Mouse (Mus musculus): Measurements from ENCODE around the gene C330021F23Rik. TPM values are rescaled to one million over a fixed set of nuclear protein-coding genes. Genes with fewer than 3 reads are reported as not detected.
A peak's percentile ranks its signal among the peaks of the same experiment; 100 is the strongest.

Gene C330021F23Rik
- polyA plus RNA-seq, 1 experiment from 2014 or later, result 0.76 TPM

DNA sequence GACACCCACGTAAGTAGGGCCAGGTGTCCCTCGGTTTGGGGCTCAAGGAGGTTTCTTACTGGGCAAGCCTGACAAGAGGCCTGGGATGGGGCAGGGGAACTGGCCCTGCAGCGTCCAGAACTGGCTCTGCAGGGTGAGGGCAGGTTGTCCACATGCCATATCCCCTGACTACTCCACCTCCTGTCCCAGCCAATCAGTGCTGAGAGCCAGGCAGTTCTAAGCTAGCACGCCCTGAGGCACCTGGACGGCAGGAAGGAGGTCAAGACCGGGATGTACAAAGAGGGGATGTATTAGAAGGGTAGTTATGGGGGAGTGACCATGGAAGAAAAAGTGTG, 42.0 kb downstream of the C330021F23Rik start:
- Histone ChIP-seq H3K27ac (ENCODE audit: low read depth, low read length) (no peak overlapping the region), H3K4me3 (ENCODE audit: low read depth, low read length) (no peak overlapping the region), H3K4me1 (replicated peaks; ENCODE audit: control insufficient read depth, insufficient read depth, low read length) (no peaks in the 10 kb centered on the region), H3K27me3 (replicated peaks; ENCODE audit: control insufficient read depth, insufficient read depth, low read length) (no peaks in the 10 kb centered on the region), H3K36me3 (ENCODE audit: control insufficient read depth, insufficient read depth) (peaks cover 82% of the 10 kb centered on the region), H3K9me3 (ENCODE audit: control insufficient read depth) (no peaks in the 10 kb centered on the region), H3K4me2 (replicated peaks; ENCODE audit: low read depth) (no peak overlapping the region), H3K9ac (ENCODE audit: low read depth, low read length) (no peak overlapping the region)
- WGBS, result 57% methylated on average over 6 of the region's 6 CpGs
- TF ChIP-seq CTCF (IDR thresholded peaks at IDR 0.05; ENCODE audit: low read depth), result no peak
- no peak for ATAC-seq

- no peak for TF ChIP-seq CTCF (IDR thresholded peaks at IDR 0.05; ENCODE audit: low read depth)
- Histone ChIP-seq H3K9me3 (ENCODE audit: control insufficient read depth) (no peaks in the 10 kb centered on the region), H3K4me3 (ENCODE audit: low read depth, low read length) (peak within 1 kb of the TSS; percentile 92), H3K4me1 (replicated peaks; ENCODE audit: control insufficient read depth, insufficient read depth, low read length) (peaks cover 6% of the 10 kb centered on the region), H3K9ac (ENCODE audit: low read depth, low read length) (peak within 1 kb of the TSS; percentile 84), H3K27ac (ENCODE audit: low read depth, low read length) (no peak within 1 kb of the TSS), H3K4me2 (replicated peaks; ENCODE audit: low read depth) (peak within 1 kb of the TSS; percentile 89), H3K27me3 (replicated peaks; ENCODE audit: control insufficient read depth, insufficient read depth, low read length) (no peaks in the 10 kb centered on the region), H3K36me3 (ENCODE audit: control insufficient read depth, insufficient read depth) (peaks cover 23% of the 10 kb centered on the region)
- ATAC-seq, result peak; percentile 99
- WGBS, result under 1% methylated on average over 37 of the region's 37 CpGs
Measured at GRCm38 (mm10) chr8:3621199-3621970, 53.6 kb downstream of the C330021F23Rik start, which contains the start of the genes Xab2 and Pet100. Xab2 (minus strand) TSS chr8:3621316. Pet100 (plus strand) TSS chr8:3621548.

DNA sequence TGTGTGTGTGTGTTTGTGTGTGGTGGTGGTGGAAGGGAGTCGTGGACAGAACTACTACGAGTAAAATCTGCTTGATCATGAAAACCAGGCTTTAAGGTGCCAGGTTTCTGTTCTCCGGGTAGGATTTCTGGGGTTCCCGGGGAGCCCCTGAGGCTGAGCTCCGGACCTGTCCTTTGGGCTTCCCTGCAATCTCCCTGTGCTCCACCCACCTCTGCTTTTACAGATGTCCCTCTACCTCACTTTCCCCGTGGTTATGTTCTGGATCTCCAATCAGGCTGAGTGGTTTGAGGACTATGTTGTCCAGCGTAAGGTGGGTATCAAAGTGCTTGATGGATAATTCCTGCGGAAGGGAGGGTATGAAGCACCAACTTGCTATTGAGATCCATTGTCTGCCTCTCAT, 54.3 kb downstream of the C330021F23Rik start:
- no peak for TF ChIP-seq CTCF (IDR thresholded peaks at IDR 0.05; ENCODE audit: low read depth)
- Histone ChIP-seq H3K4me2 (replicated peaks; ENCODE audit: low read depth) (peak overlapping the region; percentile 89), H3K4me3 (ENCODE audit: low read depth, low read length) (peak overlapping the region; percentile 92), H3K27me3 (replicated peaks; ENCODE audit: control insufficient read depth, insufficient read depth, low read length) (no peaks in the 10 kb centered on the region), H3K36me3 (ENCODE audit: control insufficient read depth, insufficient read depth) (peaks cover 17% of the 10 kb centered on the region), H3K9me3 (ENCODE audit: control insufficient read depth) (no peaks in the 10 kb centered on the region), H3K4me1 (replicated peaks; ENCODE audit: control insufficient read depth, insufficient read depth, low read length) (peaks cover 6% of the 10 kb centered on the region), H3K9ac (ENCODE audit: low read depth, low read length) (0 out of 2 replicates have a peak overlapping the region, but pooled peaks have one; percentile 68), H3K27ac (ENCODE audit: low read depth, low read length) (no peak overlapping the region)
- WGBS, result 60% methylated on average over 8 of the region's 8 CpGs
- no peak for ATAC-seq

GRCm38 (mm10) chr8:3625445-3625844, 57.7 kb downstream of the C330021F23Rik start, which contains the start of gene Pcp2:
Pcp2 (minus strand) TSS chr8:3625545.
- no peaks in the 10 kb centered on the region; the same call in 1 of the 2 replicates for H3K36me3 ChIP-seq (ENCODE audit: control insufficient read depth, insufficient read depth)
- H3K27me3 ChIP-seq (replicated peaks; ENCODE audit: control insufficient read depth, insufficient read depth, low read length), result no peaks in the 10 kb centered on the region
- H3K9ac ChIP-seq (ENCODE audit: low read depth, low read length), result no peak within 1 kb of the TSS
- no peak within 1 kb of the TSS for H3K4me3 ChIP-seq (ENCODE audit: low read depth, low read length)
- no peaks in the 10 kb centered on the region for H3K9me3 ChIP-seq (ENCODE audit: control insufficient read depth)
- no peak for ATAC-seq
- H3K4me1 ChIP-seq (replicated peaks; ENCODE audit: control insufficient read depth, insufficient read depth, low read length), result peaks cover 3% of the 10 kb centered on the region
- no peak within 1 kb of the TSS for H3K4me2 ChIP-seq (replicated peaks; ENCODE audit: low read depth)
- WGBS, result 64% methylated on average over 1 of the region's 1 CpGs
- no peak within 1 kb of the TSS for H3K27ac ChIP-seq (ENCODE audit: low read depth, low read length)
- no peak for TF ChIP-seq CTCF (IDR thresholded peaks at IDR 0.05; ENCODE audit: low read depth)

DNA sequence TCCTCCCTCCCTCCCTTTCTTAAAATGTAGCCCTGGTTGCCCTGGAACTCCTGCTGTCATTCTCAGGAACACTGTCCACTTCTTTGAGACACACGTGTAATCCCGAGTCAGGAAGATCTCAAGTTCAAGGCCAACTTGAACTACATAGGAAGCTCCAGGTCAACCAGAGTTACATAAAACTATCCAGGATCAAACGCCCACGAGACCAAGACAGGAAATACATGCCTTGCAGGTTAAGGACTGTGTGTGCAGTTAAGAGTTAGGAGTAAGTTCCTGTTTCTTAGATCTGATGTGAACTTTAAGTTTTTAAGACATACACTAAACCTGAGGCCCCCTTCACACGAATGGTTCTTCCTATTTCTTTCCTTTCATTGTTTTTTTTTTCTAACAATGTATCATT, 59.2 kb downstream of the C330021F23Rik start:
- no peak overlapping the region for H3K9ac ChIP-seq (ENCODE audit: low read depth, low read length)
- no peak overlapping the region for H3K4me2 ChIP-seq (replicated peaks; ENCODE audit: low read depth)
- no peak for TF ChIP-seq CTCF (IDR thresholded peaks at IDR 0.05; ENCODE audit: low read depth)
- H3K36me3 ChIP-seq (ENCODE audit: control insufficient read depth, insufficient read depth), result no peaks in the 10 kb centered on the region; the same call in 1 of the 2 replicates
- no peaks in the 10 kb centered on the region for H3K9me3 ChIP-seq (ENCODE audit: control insufficient read depth)
- WGBS, result 60% methylated on average over 5 of the region's 5 CpGs
- no peak overlapping the region for H3K27ac ChIP-seq (ENCODE audit: low read depth, low read length)
- peaks cover 3% of the 10 kb centered on the region for H3K4me1 ChIP-seq (replicated peaks; ENCODE audit: control insufficient read depth, insufficient read depth, low read length)
- H3K27me3 ChIP-seq (replicated peaks; ENCODE audit: control insufficient read depth, insufficient read depth, low read length), result no peaks in the 10 kb centered on the region
- no peak for ATAC-seq
- H3K4me3 ChIP-seq (ENCODE audit: low read depth, low read length), result no peak overlapping the region

- H3K9me3 ChIP-seq (ENCODE audit: control insufficient read depth), result no peaks in the 10 kb centered on the region
- H3K27ac ChIP-seq (ENCODE audit: low read depth, low read length), result no peak overlapping the region
- ATAC-seq, result peak; percentile 32; the same call in 1 of the 2 replicates
- H3K4me1 ChIP-seq (replicated peaks; ENCODE audit: control insufficient read depth, insufficient read depth, low read length), result no peaks in the 10 kb centered on the region; the same call in 1 of the 2 replicates
- peak; percentile 72 for TF ChIP-seq CTCF (IDR thresholded peaks at IDR 0.05; ENCODE audit: low read depth)
- 23% methylated on average over 5 of the region's 5 CpGs for WGBS
- H3K9ac ChIP-seq (ENCODE audit: low read depth, low read length), result no peak overlapping the region
- H3K4me3 ChIP-seq (ENCODE audit: low read depth, low read length), result no peak overlapping the region
- no peaks in the 10 kb centered on the region for H3K27me3 ChIP-seq (replicated peaks; ENCODE audit: control insufficient read depth, insufficient read depth, low read length)
- H3K36me3 ChIP-seq (ENCODE audit: control insufficient read depth, insufficient read depth), result no peaks in the 10 kb centered on the region; the same call in 1 of the 2 replicates
- H3K4me2 ChIP-seq (replicated peaks; ENCODE audit: low read depth), result no peak overlapping the region
Measured at GRCm38 (mm10) chr8:3628014-3628413, 60.2 kb downstream of the C330021F23Rik start.
